Comparison of ENCODE assay signal across 8 mouse cellular contexts in the genomic region with DNA sequence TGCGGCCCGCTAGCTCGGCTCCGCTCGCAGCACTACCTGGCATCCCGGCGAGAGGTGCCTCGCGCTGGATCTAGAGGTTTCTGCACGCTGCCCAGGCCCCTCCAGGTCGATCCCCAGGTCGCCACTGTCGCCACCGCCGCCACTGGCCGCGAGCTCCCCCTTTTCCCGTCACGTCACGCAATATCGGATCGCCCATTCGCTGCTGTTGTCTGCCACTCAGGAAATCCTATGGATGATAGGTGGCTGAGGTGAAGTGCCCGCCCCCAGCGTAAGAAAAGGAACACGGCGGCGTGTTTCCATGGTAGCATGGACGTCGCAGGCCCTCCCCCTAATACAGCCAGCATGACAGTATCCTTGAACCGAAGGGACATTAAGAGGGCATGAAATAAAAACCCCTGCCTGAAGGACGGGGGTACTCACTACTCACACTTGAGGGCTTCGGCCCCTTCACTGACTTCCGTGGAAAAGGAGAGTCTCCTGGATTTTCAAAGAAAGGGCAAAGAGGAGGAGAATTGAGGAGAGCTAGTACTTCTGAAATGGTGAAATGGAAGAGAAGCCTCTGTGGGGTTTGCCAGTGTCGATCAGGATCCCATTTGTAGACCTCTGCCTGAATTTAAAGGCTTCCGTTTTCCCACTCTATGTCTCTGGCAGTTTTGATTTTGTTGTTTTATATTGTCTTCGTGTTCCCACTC. TPM values are rescaled to one million over a fixed set of nuclear protein-coding genes. Genes with fewer than 3 reads are reported as not detected.
DNase-seq lines count a peak whose midpoint lies in the region; ATAC-seq and TF ChIP-seq lines count a peak whose summit lies in the region.

A gene (minus strand): TSS at position 172 of the 692 bp plus-strand sequence.

- H3K36me3 ChIP-seq in kidney, embryonic 14.5 days (ENCODE audit: control insufficient read depth, insufficient read depth, low read length), result peaks cover 35% of the 10 kb centered on the region
- peaks cover 16% of the 10 kb centered on the region for H3K36me3 ChIP-seq in limb, embryonic 15.5 days

- TF ChIP-seq CTCF in bone marrow macrophage, adult 2 months (IDR thresholded peaks at IDR 0.05; ENCODE audit: low read depth, low read length), result no peak
- TF ChIP-seq CTCF in embryonic fibroblast, embryonic 13.5 days (IDR thresholded peaks at IDR 0.05; ENCODE audit: borderline replicate concordance, insufficient read depth, low read length), result no peak

- H3K27me3 ChIP-seq in kidney, embryonic 14.5 days (ENCODE audit: control insufficient read depth, insufficient read depth, low read length), result no peaks in the 10 kb centered on the region
- no peaks in the 10 kb centered on the region for H3K27me3 ChIP-seq in limb, embryonic 15.5 days

- H3K9me3 ChIP-seq in kidney, embryonic 14.5 days (ENCODE audit: control insufficient read depth, low read length), result no peaks in the 10 kb centered on the region
- no peaks in the 10 kb centered on the region for H3K9me3 ChIP-seq in limb, embryonic 15.5 days

- H3K4me1 ChIP-seq in bone marrow macrophage, adult 2 months (ENCODE audit: control insufficient read depth, insufficient read depth, low read length), result peaks cover 13% of the 10 kb centered on the region
- peaks cover 6% of the 10 kb centered on the region for H3K4me1 ChIP-seq in embryonic fibroblast, embryonic 13.5 days (ENCODE audit: control insufficient read depth, insufficient read depth, low read length)
- H3K4me1 ChIP-seq in kidney, embryonic 14.5 days (ENCODE audit: control insufficient read depth, insufficient read depth, low read length), result peaks cover 7% of the 10 kb centered on the region
- peaks cover 20% of the 10 kb centered on the region for H3K4me1 ChIP-seq in limb, embryonic 15.5 days

- H3K9ac ChIP-seq in kidney, embryonic 14.5 days (ENCODE audit: low read depth, low read length), result peak within 1 kb of the TSS; percentile 82
- peak within 1 kb of the TSS; percentile 85 for H3K9ac ChIP-seq in limb, embryonic 15.5 days

- H3K4me2 ChIP-seq in kidney, embryonic 14.5 days (replicated peaks; ENCODE audit: low read depth, low read length), result peak within 1 kb of the TSS; percentile 69
- peak within 1 kb of the TSS; percentile 65 for H3K4me2 ChIP-seq in limb, embryonic 15.5 days

- DNase-seq in A20 (ENCODE audit: low read depth, low spot score), result peak; percentile 96
- peak; percentile 97 to 99 for DNase-seq in heart, adult 9 months (ENCODE audit: low spot score in 2 of 2)
- DNase-seq in monocyte, adult 2 months (ENCODE audit: low read depth in 1 of 2, low spot score in 2 of 2), result peak; percentile 80 to 89
- peak; percentile 91 to 94 for DNase-seq in spleen, postnatal 36 days (ENCODE audit: low spot score in 2 of 2)

- peak; percentile 99 for ATAC-seq in kidney, embryonic 14.5 days (ENCODE audit: low FRiP score, low TSS enrichment)
- peak; percentile 98 for ATAC-seq in limb, embryonic 15.5 days (ENCODE audit: insufficient number of reproducible peaks, low FRiP score, low TSS enrichment, low read depth)

- H3K27ac ChIP-seq in bone marrow macrophage, adult 2 months (ENCODE audit: insufficient read depth, low read depth, low read length), result no peak within 1 kb of the TSS
- H3K27ac ChIP-seq in embryonic fibroblast, embryonic 13.5 days (ENCODE audit: insufficient read depth, low read length), result no peak within 1 kb of the TSS
- peak within 1 kb of the TSS; percentile 49; the same call in 1 of the 2 replicates for H3K27ac ChIP-seq in kidney, embryonic 14.5 days (ENCODE audit: low read depth, low read length)
- peak within 1 kb of the TSS; percentile 87 for H3K27ac ChIP-seq in limb, embryonic 15.5 days

- H3K4me3 ChIP-seq in bone marrow macrophage, adult 2 months (ENCODE audit: insufficient read depth, low read length), result peak within 1 kb of the TSS; percentile 63
- peak within 1 kb of the TSS; percentile 85 for H3K4me3 ChIP-seq in embryonic fibroblast, embryonic 13.5 days (ENCODE audit: insufficient read depth, low read length)
- peak within 1 kb of the TSS; percentile 74 for H3K4me3 ChIP-seq in kidney, embryonic 14.5 days (ENCODE audit: low read length)
- peak within 1 kb of the TSS; percentile 88 for H3K4me3 ChIP-seq in limb, embryonic 15.5 days

- no peak for TF ChIP-seq POLR2A in bone marrow macrophage, adult 2 months (IDR thresholded peaks at IDR 0.05; ENCODE audit: borderline replicate concordance, low read depth, low read length)
- peak; percentile 41; the same call in 1 of the 2 replicates for TF ChIP-seq POLR2A in embryonic fibroblast, embryonic 13.5 days (IDR thresholded peaks at IDR 0.05; ENCODE audit: low read depth, low read length)

- WGBS in kidney, embryonic 14.5 days, result under 1% methylated on average over 37 of the region's 37 CpGs
- under 1% methylated on average over 37 of the region's 37 CpGs for WGBS in limb, embryonic 15.5 days

RNA-seq across cellular contexts. Expression of the gene that starts here (rescaled TPM):
- polyA plus RNA-seq in bone marrow macrophage, adult 2 months (2012; ENCODE audit: insufficient read depth, insufficient read length, missing spikeins), result 22.2 and 22.6 TPM in 2 replicates
- 54.5 and 61.5 TPM in 2 replicates for polyA plus RNA-seq in embryonic fibroblast, embryonic 13.5 days (2011; ENCODE audit: insufficient read length, low read depth, missing spikeins)
- 55.0 and 91.9 TPM in 2 replicates for polyA plus RNA-seq in kidney, embryonic 14.5 days (2014; fragmentation: Nextera tagmentation; extraction: Ambion mirVana)
- polyA plus RNA-seq in limb, embryonic 15.5 days (2015; fragmentation: Nextera tagmentation; extraction: Ambion mirVana), result 52.4 and 62.6 TPM in 2 replicates

Comparison
In these comparisons a context has a peak if more than half of its experiments do, and no peak if none do; other contexts are left out.
1. H3K27ac ChIP-seq: peak in kidney, embryonic 14.5 days (single experiment) and limb, embryonic 15.5 days (single experiment); none in bone marrow macrophage, adult 2 months (single experiment) and embryonic fibroblast, embryonic 13.5 days (single experiment).
2. Peak in every context shown above with its lines, with median percentiles within 50 percentile points of each other: DNase-seq and H3K4me3 ChIP-seq.